Mouse (Mus musculus) E14TG2a.4 (cell line): ENCODE data around the gene Zfp326.

ENCODE experiments used
- H3K27me3 ChIP-seq: 2 replicates; pipeline ENCODE4 v1.6.1; 2014; ENCODE audit warnings: low read length, control low read depth; ENCODE audit not compliant: insufficient read depth
- H3K36me3 ChIP-seq: 2 replicates; pipeline ENCODE4 v1.6.1; 2014; ENCODE audit warnings: low read length, control low read depth; ENCODE audit not compliant: insufficient read depth
- H3K4me1 ChIP-seq: replicated peaks from 2 replicates; pipeline ENCODE4 v1.6.1; 2014; ENCODE audit warnings: low read depth, low read length, control low read depth
- H3K4me3 ChIP-seq: replicated peaks from 2 replicates; pipeline ENCODE4 v1.5.1; 2014; ENCODE audit warnings: mild to moderate bottlenecking, low read length
- H3K9me3 ChIP-seq: 2 replicates; pipeline ENCODE4 v1.6.1; 2014; ENCODE audit warnings: low read length, control low read depth
- CTCF ChIP-seq: conservative IDR thresholded peaks from 2 replicates; pipeline ENCODE4 v1.5.1; 2014; ENCODE audit warnings: low read length
- NANOG ChIP-seq: IDR thresholded peaks from 2 replicates; pipeline ENCODE4 v1.6.1; 2014; ENCODE audit warnings: borderline replicate concordance, low read length, mixed read lengths
- POU5F1 ChIP-seq: IDR thresholded peaks from 2 replicates; pipeline ENCODE4 v1.6.1; 2014; ENCODE audit warnings: low read length, borderline replicate concordance

Zfp326 gene

GRCm38 (mm10) chr5:105909671-105910070 is 33.3 kb downstream of the Zfp326 start:
- Histone ChIP-seq H3K9me3 (no peaks in the 10 kb centered on the region), H3K27me3 (no peaks in the 10 kb centered on the region), H3K4me1 (no peaks in the 10 kb centered on the region), H3K36me3 (peaks cover 78% of the 10 kb centered on the region), H3K4me3 (no peak overlapping the region)
- no peak for TF ChIP-seq POU5F1
- no peak for TF ChIP-seq NANOG
- no peak for TF ChIP-seq CTCF

- H3K27me3 ChIP-seq = no peaks in the 10 kb centered on the region
- TF ChIP-seq CTCF (no peak), NANOG (no peak), POU5F1 (no peak)
- no peak overlapping the region for H3K4me3 ChIP-seq
- no peaks in the 10 kb centered on the region for H3K4me1 ChIP-seq
- peaks cover 82% of the 10 kb centered on the region for H3K36me3 ChIP-seq
- no peaks in the 10 kb centered on the region for H3K9me3 ChIP-seq
Measured at GRCm38 (mm10) chr5:105911498-105911897, 35.1 kb downstream of the Zfp326 start.

GRCm38 (mm10) chr5:105917398-105917797 is 41.0 kb downstream of the Zfp326 start:
- Histone ChIP-seq H3K36me3 (peaks cover 34% of the 10 kb centered on the region), H3K27me3 (no peaks in the 10 kb centered on the region), H3K4me3 (no peak overlapping the region), H3K9me3 (no peaks in the 10 kb centered on the region), H3K4me1 (no peaks in the 10 kb centered on the region)
- TF ChIP-seq POU5F1 (no peak), CTCF (no peak), NANOG (no peak)

- Histone ChIP-seq H3K36me3 (peaks cover 25% of the 10 kb centered on the region), H3K4me3 (no peak overlapping the region), H3K4me1 (no peaks in the 10 kb centered on the region), H3K9me3 (no peaks in the 10 kb centered on the region), H3K27me3 (no peaks in the 10 kb centered on the region)
- TF ChIP-seq CTCF (peak; percentile 97), POU5F1 (no peak)
Measured at GRCm38 (mm10) chr5:105918289-105918688, 41.9 kb downstream of the Zfp326 start.

- H3K27me3 ChIP-seq = no peaks in the 10 kb centered on the region
- no peak overlapping the region for H3K4me3 ChIP-seq
- no peak for TF ChIP-seq CTCF
- no peak for TF ChIP-seq POU5F1
- TF ChIP-seq NANOG = no peak
- H3K36me3 ChIP-seq = peaks cover 6% of the 10 kb centered on the region
- no peaks in the 10 kb centered on the region for H3K9me3 ChIP-seq
- no peaks in the 10 kb centered on the region for H3K4me1 ChIP-seq
Measured at GRCm38 (mm10) chr5:105922818-105923487, 46.6 kb downstream of the Zfp326 start.

GRCm38 (mm10) chr5:105924347-105924746 is 48.0 kb downstream of the Zfp326 start:
- Histone ChIP-seq H3K36me3 (peaks cover 2% of the 10 kb centered on the region), H3K4me1 (no peaks in the 10 kb centered on the region), H3K27me3 (no peaks in the 10 kb centered on the region), H3K9me3 (no peaks in the 10 kb centered on the region), H3K4me3 (no peak overlapping the region)
- TF ChIP-seq CTCF (no peak), POU5F1 (no peak), NANOG (no peak)

- Histone ChIP-seq H3K9me3 (no peaks in the 10 kb centered on the region), H3K4me3 (no peak overlapping the region), H3K4me1 (no peaks in the 10 kb centered on the region), H3K36me3 (no peaks in the 10 kb centered on the region), H3K27me3 (no peaks in the 10 kb centered on the region)
- TF ChIP-seq NANOG (no peak), CTCF (peak; percentile 14; the same call in 1 of the 2 replicates)
Measured at GRCm38 (mm10) chr5:105925568-105926255, 49.3 kb downstream of the Zfp326 start.

GRCm38 (mm10) chr5:105930282-105930681 is 53.9 kb downstream of the Zfp326 start:
- no peaks in the 10 kb centered on the region for H3K4me1 ChIP-seq
- H3K9me3 ChIP-seq = peaks cover 13% of the 10 kb centered on the region
- no peaks in the 10 kb centered on the region for H3K27me3 ChIP-seq
- TF ChIP-seq NANOG = no peak
- peak; percentile 72 for TF ChIP-seq CTCF
- TF ChIP-seq POU5F1 = no peak
- no peak overlapping the region for H3K4me3 ChIP-seq
- H3K36me3 ChIP-seq = no peaks in the 10 kb centered on the region

- peaks cover 13% of the 10 kb centered on the region for H3K9me3 ChIP-seq
Measured at GRCm38 (mm10) chr5:105932392-105932791, 56.0 kb downstream of the Zfp326 start.

More at GRCm38 (mm10) chr5:105932392-105932791, 56.0 kb downstream of the Zfp326 start:
- H3K4me1 ChIP-seq = no peaks in the 10 kb centered on the region
- TF ChIP-seq POU5F1 (no peak), CTCF (no peak), NANOG (no peak)
- no peak overlapping the region for H3K4me3 ChIP-seq
- H3K36me3 ChIP-seq = no peaks in the 10 kb centered on the region
- H3K27me3 ChIP-seq = no peaks in the 10 kb centered on the region
